Mouse (Mus musculus) midbrain, embryonic 16.5 days (tissue): ENCODE measurements around the gene Rem1. TPM values are rescaled to one million over a fixed set of nuclear protein-coding genes. Genes with fewer than 3 reads are reported as not detected.

Experiments
- ATAC-seq: fragments of 200-750 bp; cut with Nextera tagmentation; 2 replicates; pipeline ENCODE4 v1.8.0; 2017; ENCODE audit warnings: moderate TSS enrichment
- H3K27ac ChIP-seq: fragments of 300-500 bp; sonication (generic); 2 replicates; pipeline ENCODE4 v1.5.1; 2014; ENCODE audit warnings: mild to moderate bottlenecking, low read length, mixed read lengths
- H3K27me3 ChIP-seq: fragments of 300-500 bp; sonication (generic); 2 replicates; pipeline ENCODE4 v1.6.1; 2014; ENCODE audit warnings: low read depth, low read length, mixed read lengths; ENCODE audit not compliant: control insufficient read depth, insufficient read depth
- H3K36me3 ChIP-seq: fragments of 300-500 bp; sonication (generic); 2 replicates; pipeline ENCODE4 v1.6.1; 2014; ENCODE audit warnings: mild to moderate bottlenecking, low read length, moderate library complexity, mixed read lengths; ENCODE audit not compliant: control insufficient read depth, insufficient read depth
- H3K4me1 ChIP-seq: fragments of 300-500 bp; sonication (generic); 2 replicates; pipeline ENCODE4 v1.6.1; 2014; ENCODE audit warnings: mild to moderate bottlenecking, low read length, mixed read lengths; ENCODE audit not compliant: control insufficient read depth, insufficient read depth
- H3K4me2 ChIP-seq: fragments of 300-500 bp; sonication (generic); 2 replicates; pipeline ENCODE4 v1.6.1; 2014; ENCODE audit warnings: mild to moderate bottlenecking, low read length, mixed read lengths
- H3K4me3 ChIP-seq: fragments of 300-500 bp; sonication (generic); 2 replicates; pipeline ENCODE4 v1.5.1; 2014; ENCODE audit warnings: low read depth, mild to moderate bottlenecking, low read length, moderate library complexity, mixed read lengths
- H3K9ac ChIP-seq: fragments of 300-500 bp; sonication (generic); 2 replicates; pipeline ENCODE4 v1.6.1; 2014; ENCODE audit warnings: low read depth, low read length, mixed read lengths
- H3K9me3 ChIP-seq: fragments of 300-500 bp; sonication (generic); replicated peaks from 2 replicates; pipeline ENCODE4 v1.6.1; 2014; ENCODE audit warnings: mild to moderate bottlenecking, low read length, mixed read lengths; ENCODE audit not compliant: control insufficient read depth, poor library complexity, severe bottlenecking
- WGBS: fragments of 180-500 bp; shearing (Covaris S2); extraction: QIAGEN DNeasy Blood & Tissue Kit; methylation state at CpG from one replicate; pipeline ENCODE4 v1.1.7; 2014; 5-methylcytosine and 5-hydroxymethylcytosine counted together
- polyA plus RNA-seq: library from polyadenylated mRNA; unstranded; fragments of >200 nt; fragmentation: Nextera tagmentation; extraction: Ambion mirVana; gene quantifications from 2 replicates; pipeline ENCODE4 v1.2.1, GENCODE M21; 2015

Gene Rem1
- polyA plus RNA-seq, 1 experiment from 2014 or later: 0.89 TPM

DNA sequence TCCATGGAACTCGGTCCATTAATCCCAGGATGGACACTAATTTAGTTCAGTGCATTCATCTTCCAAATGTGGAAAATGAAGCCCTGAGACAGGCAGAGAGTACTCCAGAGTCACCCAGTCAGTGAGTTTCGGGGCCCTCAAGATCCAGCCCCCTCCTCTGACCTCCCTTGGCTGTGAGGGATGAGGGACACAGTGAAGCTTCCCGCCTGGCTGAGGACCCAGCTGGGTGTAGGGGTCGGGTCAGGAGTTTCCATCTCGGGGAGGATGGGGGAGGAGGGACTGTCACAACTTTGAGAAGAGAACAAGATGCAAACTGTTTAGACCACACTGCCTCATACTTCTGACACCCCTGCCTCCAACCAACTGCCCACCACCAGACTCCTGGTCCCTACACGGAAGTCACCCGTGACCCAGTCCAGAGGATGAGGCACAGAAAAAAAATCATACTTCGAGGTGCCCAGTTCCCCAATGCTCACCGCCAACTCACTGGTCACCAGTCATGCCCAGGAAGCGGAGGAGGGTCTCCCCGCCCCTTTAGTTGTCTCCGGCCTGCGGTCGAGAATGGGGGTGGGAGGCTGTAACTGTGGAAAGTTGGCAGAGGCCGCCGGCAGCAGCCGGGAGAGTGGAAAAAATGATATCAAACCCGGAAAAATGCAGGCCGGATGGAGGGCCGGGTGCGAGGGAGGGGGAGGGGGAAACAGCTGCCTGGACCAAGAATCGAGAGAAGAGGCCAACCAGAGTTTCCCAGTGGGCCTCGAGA, 9.7 kb downstream of the Rem1 start:
- 80% methylated on average over 23 of the region's 23 CpGs for WGBS
- no peaks in the 10 kb centered on the region for H3K27me3 ChIP-seq
- no peak overlapping the region for H3K4me2 ChIP-seq
- no peak overlapping the region for H3K27ac ChIP-seq
- 0 out of 2 replicates have a peak, but pooled peaks cover 2% of the 10 kb centered on the region for H3K4me1 ChIP-seq
- no peaks in the 10 kb centered on the region for H3K36me3 ChIP-seq
- no peak overlapping the region for H3K9ac ChIP-seq
- no peak overlapping the region for H3K4me3 ChIP-seq
- ATAC-seq: no peak
- H3K9me3 ChIP-seq: no peaks in the 10 kb centered on the region

DNA sequence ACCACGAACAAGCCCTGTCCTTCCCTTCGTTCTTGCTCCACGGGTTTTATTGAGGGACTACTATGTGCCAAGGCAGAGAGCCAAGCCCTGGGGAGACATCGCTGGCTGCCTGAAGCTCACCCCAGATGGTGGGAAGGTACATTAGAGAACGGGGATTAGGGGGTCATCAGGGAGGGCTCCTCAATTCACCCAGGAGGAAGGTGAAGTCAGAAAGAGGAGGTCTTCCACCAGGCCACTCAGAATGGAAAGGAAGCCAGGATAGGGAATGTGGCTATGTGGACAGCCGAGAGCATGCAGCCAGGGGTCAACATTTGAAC, 10.2 kb downstream of the Rem1 start:
- Histone ChIP-seq H3K36me3 (no peaks in the 10 kb centered on the region), H3K4me2 (no peak overlapping the region), H3K9ac (no peak overlapping the region), H3K4me1 (0 out of 2 replicates have a peak, but pooled peaks cover 2% of the 10 kb centered on the region), H3K9me3 (no peaks in the 10 kb centered on the region), H3K27me3 (no peaks in the 10 kb centered on the region), H3K4me3 (no peak overlapping the region), H3K27ac (no peak overlapping the region)
- 93% methylated on average over 6 of the region's 6 CpGs for WGBS
- ATAC-seq: no peak

DNA sequence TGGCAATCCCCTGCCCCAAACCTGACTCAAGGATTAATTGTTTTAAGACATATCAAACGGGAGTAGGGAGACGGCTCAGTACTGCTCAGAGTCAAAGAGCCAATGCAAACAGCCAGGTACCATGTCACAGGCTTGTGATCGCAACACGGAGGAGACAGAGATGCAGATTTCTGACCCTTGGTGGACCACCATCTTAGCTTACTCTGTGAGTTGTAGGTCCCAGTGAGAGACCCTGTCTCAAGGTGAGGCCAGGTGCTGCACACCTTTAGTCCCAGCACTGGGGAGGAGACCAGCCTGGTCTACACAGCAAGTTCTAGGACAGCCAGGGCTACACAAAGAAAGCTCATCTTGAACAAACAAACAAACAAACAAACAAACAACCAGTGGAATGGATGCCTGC, 10.6 kb downstream of the Rem1 start:
- no peaks in the 10 kb centered on the region for H3K9me3 ChIP-seq
- H3K27ac ChIP-seq: no peak overlapping the region
- WGBS: 86% methylated on average over 4 of the region's 4 CpGs
- no peak for ATAC-seq
- H3K9ac ChIP-seq: no peak overlapping the region
- no peak overlapping the region for H3K4me2 ChIP-seq
- no peak overlapping the region for H3K4me3 ChIP-seq
- no peaks in the 10 kb centered on the region for H3K36me3 ChIP-seq
- H3K27me3 ChIP-seq: no peaks in the 10 kb centered on the region
- 0 out of 2 replicates have a peak, but pooled peaks cover 2% of the 10 kb centered on the region for H3K4me1 ChIP-seq

DNA sequence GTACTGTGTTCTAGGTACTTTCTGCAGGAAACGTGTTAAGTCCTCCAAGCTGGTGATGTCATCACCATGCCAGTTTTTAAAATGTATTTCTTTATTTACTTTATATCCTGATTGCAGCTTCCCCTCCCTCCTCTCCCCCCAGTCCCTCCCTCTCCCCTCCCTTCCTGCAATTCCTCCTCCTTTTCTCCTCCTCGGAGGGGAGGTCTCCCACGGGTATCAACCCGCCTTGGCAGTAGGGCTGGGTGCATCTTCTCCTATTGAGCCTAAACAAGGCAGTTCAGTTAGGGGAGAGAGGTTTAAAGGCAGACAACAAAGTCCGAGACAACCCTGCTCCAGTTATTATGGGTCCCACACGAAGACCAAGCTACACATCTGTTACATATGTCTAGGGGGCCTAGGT, 12.1 kb downstream of the Rem1 start:
- no peak for ATAC-seq
- no peaks in the 10 kb centered on the region for H3K9me3 ChIP-seq
- H3K36me3 ChIP-seq: no peaks in the 10 kb centered on the region
- H3K4me1 ChIP-seq: no peaks in the 10 kb centered on the region
- no peaks in the 10 kb centered on the region for H3K27me3 ChIP-seq
- H3K4me3 ChIP-seq: no peak overlapping the region
- no peak overlapping the region for H3K4me2 ChIP-seq
- WGBS: 62% methylated on average over 6 of the region's 6 CpGs
- no peak overlapping the region for H3K9ac ChIP-seq
- no peak overlapping the region for H3K27ac ChIP-seq

DNA sequence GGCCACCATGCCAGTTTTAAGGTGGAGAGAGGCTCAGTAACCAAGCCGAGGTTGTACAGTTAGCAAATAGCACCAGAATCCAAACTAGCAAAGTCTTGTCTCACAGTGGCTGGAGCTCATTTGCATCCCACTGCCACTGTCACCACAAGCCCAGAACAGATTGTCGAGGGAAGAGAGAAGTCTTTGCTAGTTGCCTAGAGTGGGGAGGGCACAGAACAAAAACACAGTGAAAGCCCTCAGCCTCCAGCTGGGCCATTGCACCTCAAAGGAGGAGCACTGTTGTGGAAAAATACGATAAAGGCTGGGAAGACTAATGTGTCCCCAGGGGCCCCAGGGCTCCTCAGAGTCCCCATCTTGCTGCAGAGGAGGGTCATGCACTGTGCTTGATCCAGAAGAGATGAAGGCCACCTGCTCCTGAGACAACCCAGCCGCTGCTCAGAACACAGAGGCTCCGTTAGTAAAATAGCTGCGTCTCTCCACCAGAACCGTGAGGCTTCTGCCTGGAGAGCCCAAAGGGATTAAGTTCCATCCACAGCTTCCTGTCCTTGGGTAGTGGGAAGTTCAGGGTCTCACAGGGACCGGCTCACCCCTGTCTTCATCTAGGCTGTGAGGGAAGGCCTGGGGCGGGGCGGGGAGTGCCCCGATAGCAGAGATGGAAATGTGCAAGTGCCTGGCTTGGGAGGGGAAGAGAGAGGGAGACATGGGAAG, 12.8 kb downstream of the Rem1 start:
- Histone ChIP-seq H3K4me3 (no peak overlapping the region), H3K9me3 (no peaks in the 10 kb centered on the region), H3K27ac (no peak overlapping the region), H3K4me2 (no peak overlapping the region), H3K36me3 (no peaks in the 10 kb centered on the region), H3K27me3 (no peaks in the 10 kb centered on the region), H3K4me1 (no peaks in the 10 kb centered on the region), H3K9ac (no peak overlapping the region)
- WGBS: 17% methylated on average over 11 of the region's 11 CpGs
- ATAC-seq: no peak

DNA sequence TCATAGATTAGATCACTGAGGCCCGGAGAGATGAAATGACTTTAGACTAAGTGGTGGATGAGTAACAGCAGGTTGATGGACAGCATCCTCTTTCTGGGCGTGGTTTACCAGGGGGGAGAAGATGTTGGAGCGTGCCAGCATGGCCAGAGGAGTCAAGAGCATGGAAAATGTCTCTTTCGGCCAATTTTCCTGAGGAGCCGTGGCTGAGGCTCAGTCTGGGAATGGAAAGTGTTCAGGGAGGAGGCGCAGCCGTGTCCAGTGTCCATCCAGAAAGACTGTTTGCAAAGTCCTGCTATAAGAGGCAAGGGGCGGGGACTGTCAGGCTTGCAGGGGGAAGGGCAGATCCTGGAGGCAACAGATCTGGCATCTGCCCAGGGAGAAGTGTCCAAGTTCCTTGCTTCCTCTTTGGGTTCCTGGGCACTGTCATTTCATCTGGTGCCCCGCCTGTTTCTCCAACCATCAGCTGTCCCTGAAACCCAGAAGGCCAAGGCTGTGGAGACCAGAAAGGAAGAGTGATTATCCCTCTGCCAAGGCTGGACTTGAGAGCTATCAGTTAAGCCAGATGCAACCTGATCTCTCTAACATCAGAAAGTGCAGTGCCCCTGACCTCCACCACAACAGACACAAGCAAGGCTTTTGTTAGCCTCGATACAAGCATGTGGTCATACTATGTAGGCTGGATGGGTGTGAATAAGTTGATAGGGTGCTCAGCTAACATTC, 26.3 kb downstream of the Rem1 start:
- Histone ChIP-seq H3K9me3 (no peaks in the 10 kb centered on the region), H3K4me1 (peaks cover 18% of the 10 kb centered on the region), H3K27me3 (no peaks in the 10 kb centered on the region), H3K27ac (peak overlapping the region; percentile 97), H3K9ac (no peak overlapping the region), H3K4me3 (no peak overlapping the region), H3K4me2 (no peak overlapping the region), H3K36me3 (no peaks in the 10 kb centered on the region)
- ATAC-seq: no peak
- WGBS: 80% methylated on average over 10 of the region's 10 CpGs

DNA sequence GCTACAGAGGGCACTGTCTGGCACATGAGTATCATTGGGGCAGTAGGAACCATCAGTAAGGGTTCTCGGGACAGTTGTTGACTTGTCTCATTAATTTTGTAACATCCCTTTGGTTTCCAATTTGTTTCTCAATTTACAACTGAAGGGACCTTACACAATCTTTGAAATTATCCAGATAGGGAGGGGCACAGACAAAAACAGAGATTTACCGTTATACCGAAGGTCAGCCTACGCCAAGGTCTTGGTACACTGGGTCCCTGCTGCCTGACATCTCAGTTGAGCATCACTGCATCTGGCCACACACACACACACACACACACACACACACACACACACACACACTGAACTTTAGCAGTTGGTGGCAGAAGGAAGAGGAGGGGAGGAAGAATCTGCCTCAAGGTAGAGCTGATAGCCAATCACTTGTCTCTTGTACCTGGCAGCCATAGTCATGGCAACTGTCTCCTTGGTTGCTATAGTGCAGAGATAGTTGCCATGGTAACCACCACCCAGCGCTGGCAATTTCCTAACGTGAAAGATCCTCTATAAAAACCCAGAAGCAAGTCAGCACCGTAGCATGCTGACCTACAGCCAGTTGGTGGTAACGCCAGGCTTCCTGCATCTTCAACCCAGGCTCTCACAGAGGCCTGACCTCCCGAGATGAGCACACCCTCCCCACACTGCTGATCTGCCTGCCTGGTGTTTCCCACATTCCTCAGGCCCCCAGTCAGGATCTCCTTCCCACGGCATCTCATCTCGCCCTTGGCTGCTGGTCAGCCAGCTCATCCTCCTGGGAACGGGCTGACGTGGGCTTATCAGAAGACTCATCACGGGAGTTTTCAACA, 27.3 kb downstream of the Rem1 start:
- peak overlapping the region; percentile 12; the same call in 1 of the 2 replicates for H3K4me3 ChIP-seq
- peak overlapping the region; percentile 97 for H3K27ac ChIP-seq
- WGBS: 26% methylated on average over 14 of the region's 14 CpGs
- H3K4me1 ChIP-seq: peaks cover 18% of the 10 kb centered on the region
- no peaks in the 10 kb centered on the region for H3K9me3 ChIP-seq
- H3K4me2 ChIP-seq: peak overlapping the region; percentile 55
- H3K36me3 ChIP-seq: no peaks in the 10 kb centered on the region
- peak overlapping the region; percentile 43 for H3K9ac ChIP-seq
- no peaks in the 10 kb centered on the region for H3K27me3 ChIP-seq
- ATAC-seq: peak; percentile 95

DNA sequence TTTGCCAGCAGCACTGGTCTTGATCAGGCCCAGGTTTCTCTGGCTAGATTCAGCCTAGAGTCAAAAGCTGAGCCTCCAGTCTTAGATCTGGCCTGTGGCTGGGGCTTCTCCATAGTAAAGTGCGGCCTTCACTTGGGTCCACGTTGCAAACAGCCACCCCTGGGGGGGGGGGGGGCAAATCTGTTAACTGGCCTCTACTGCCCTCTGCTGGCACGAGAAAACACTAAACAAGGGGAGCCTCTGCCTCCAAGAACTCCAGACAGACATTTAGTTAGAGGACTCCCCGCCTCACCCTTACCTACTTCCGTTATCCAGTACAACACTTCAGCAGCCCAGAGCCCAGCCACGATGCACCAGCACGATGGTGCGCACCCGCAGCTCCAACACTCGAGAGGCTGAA, 30.6 kb downstream of the Rem1 start:
- H3K4me1 ChIP-seq: peaks cover 18% of the 10 kb centered on the region

More for the DNA sequence above, 30.6 kb downstream of the Rem1 start:
- Histone ChIP-seq H3K27ac (no peak overlapping the region), H3K4me2 (no peak overlapping the region), H3K36me3 (no peaks in the 10 kb centered on the region), H3K4me3 (no peak overlapping the region), H3K9ac (no peak overlapping the region), H3K9me3 (no peaks in the 10 kb centered on the region), H3K27me3 (no peaks in the 10 kb centered on the region)
- 70% methylated on average over 10 of the region's 10 CpGs for WGBS
- no peak for ATAC-seq
